Mouse (Mus musculus) stomach, postnatal 0 days (tissue): ENCODE measurements at regions not wholly inside any gene's neighbourhood (a gene's known extent, or its start where the extent isn't known, plus 50 kb on each side); places are given as distances from the start of the nearest gene placed in this dataset.

ENCODE experiments used
- ATAC-seq: fragments of 200-750 bp; cut with Nextera tagmentation; 2 replicates; pipeline ENCODE4 v1.8.0; 2017; ENCODE audit not compliant: low FRiP score, low TSS enrichment
- DNase-seq: peaks from one replicate; pipeline ENCODE4 v3.0.0-alpha.2; 2016; ENCODE audit warnings: low spot score
- H3K27ac ChIP-seq: fragments of 300-500 bp; sonication (generic); replicated peaks from 2 replicates; pipeline ENCODE4 v1.5.1; 2014; ENCODE audit warnings: mild to moderate bottlenecking, control low read depth
- H3K27me3 ChIP-seq: fragments of 300-500 bp; sonication (generic); 2 replicates; pipeline ENCODE4 v1.6.1; 2014; ENCODE audit warnings: low read length; ENCODE audit not compliant: control insufficient read depth, insufficient read depth
- H3K36me3 ChIP-seq: fragments of 300-500 bp; sonication (generic); 2 replicates; pipeline ENCODE4 v1.6.1; 2014; ENCODE audit warnings: low read length, mixed read lengths; ENCODE audit not compliant: control insufficient read depth, insufficient read depth
- H3K4me1 ChIP-seq: fragments of 300-500 bp; sonication (generic); replicated peaks from 2 replicates; pipeline ENCODE4 v1.6.1; 2014; ENCODE audit warnings: antibody characterized with exemption; ENCODE audit not compliant: control insufficient read depth, insufficient read depth
- H3K4me2 ChIP-seq: fragments of 300-500 bp; sonication (generic); replicated peaks from 2 replicates; pipeline ENCODE4 v1.6.1; 2014; ENCODE audit warnings: low read depth, mild to moderate bottlenecking, control low read depth, moderate library complexity
- H3K4me3 ChIP-seq: fragments of 300-500 bp; sonication (generic); 2 replicates; pipeline ENCODE4 v1.5.1; 2014; ENCODE audit warnings: low read depth, low read length, control low read depth
- H3K9ac ChIP-seq: fragments of 300-500 bp; sonication (generic); 2 replicates; pipeline ENCODE4 v1.6.1; 2014; ENCODE audit warnings: mild to moderate bottlenecking, low read length, control low read depth, mixed read lengths
- H3K9me3 ChIP-seq: fragments of 300-500 bp; sonication (generic); 2 replicates; pipeline ENCODE4 v1.6.1; 2016; ENCODE audit warnings: low read length; ENCODE audit not compliant: control insufficient read depth
- CTCF ChIP-seq: IDR thresholded peaks from 2 replicates; pipeline ENCODE4 v1.5.1; 2016; ENCODE audit warnings: antibody characterized with exemption, low read depth, mild to moderate bottlenecking, moderate library complexity
- EP300 ChIP-seq: optimal IDR thresholded peaks from 2 replicates; pipeline ENCODE3; 2016; ENCODE audit warnings: antibody characterized with exemption
- WGBS: fragments of 180-500 bp; shearing (Covaris S2); extraction: QIAGEN DNeasy Blood & Tissue Kit; methylation state at CpG from one replicate; pipeline ENCODE4 v1.1.7; 2014; 5-methylcytosine and 5-hydroxymethylcytosine counted together

DNA sequence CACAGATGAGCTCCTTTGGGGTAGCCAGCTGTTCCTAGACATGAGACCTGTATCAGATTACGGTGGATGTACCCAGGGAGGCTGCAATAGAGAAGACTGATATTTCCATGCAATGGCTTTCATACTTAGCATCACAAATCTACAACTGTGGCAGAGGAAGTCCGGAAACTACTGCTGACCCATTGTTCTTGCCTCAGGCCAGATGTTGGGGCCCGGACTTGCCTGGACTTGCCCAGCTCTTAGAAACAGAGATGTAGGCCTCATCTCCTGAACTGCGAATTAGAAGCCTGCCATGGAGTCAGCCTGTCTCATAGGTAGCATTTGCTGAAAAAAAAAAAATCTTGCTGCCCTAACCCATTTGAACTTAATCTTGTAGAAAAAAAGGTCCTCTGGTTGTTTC is 422.4 kb upstream of the Robo1 start:
- Histone ChIP-seq H3K4me2 (no peak overlapping the region), H3K36me3 (no peaks in the 10 kb centered on the region), H3K9me3 (no peaks in the 10 kb centered on the region), H3K9ac (no peak overlapping the region), H3K27me3 (no peaks in the 10 kb centered on the region), H3K4me1 (no peaks in the 10 kb centered on the region), H3K4me3 (no peak overlapping the region), H3K27ac (no peak overlapping the region)
- ATAC-seq, result no peak
- DNase-seq, result no peak
- whole genome bisulfite sequencing, result 78% methylated on average over 4 of the region's 4 CpGs
- TF ChIP-seq EP300, result no peak
- TF ChIP-seq CTCF, result no peak

DNA sequence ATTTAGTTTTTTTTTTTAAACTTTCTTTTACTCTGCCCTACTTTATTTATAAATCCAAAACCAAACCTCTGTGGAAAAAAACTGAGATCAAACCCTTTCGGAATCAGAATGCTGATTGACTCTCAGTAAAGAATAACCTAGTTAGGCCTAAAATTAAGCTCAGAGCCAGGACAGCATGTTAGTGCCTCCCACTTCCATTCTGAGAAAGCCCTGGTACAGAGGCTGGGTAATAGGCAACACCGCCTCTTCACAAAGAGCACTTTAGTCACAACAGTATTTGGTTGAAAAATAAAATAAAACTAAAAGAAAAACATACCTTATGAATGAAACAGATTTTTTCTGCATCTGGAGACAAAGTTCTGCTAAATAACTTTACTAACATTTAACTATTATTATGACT is 418.4 kb upstream of the Robo1 start:
- no peaks in the 10 kb centered on the region for H3K36me3 ChIP-seq
- TF ChIP-seq CTCF, result no peak
- no peak for TF ChIP-seq EP300
- no peak overlapping the region for H3K4me3 ChIP-seq
- H3K27me3 ChIP-seq, result no peaks in the 10 kb centered on the region
- DNase-seq (no peak), ATAC-seq (no peak)
- no peak overlapping the region for H3K9ac ChIP-seq
- no peaks in the 10 kb centered on the region for H3K4me1 ChIP-seq
- H3K4me2 ChIP-seq, result no peak overlapping the region
- WGBS, result 84% methylated on average over 2 of the region's 2 CpGs
- no peak overlapping the region for H3K27ac ChIP-seq
- no peaks in the 10 kb centered on the region for H3K9me3 ChIP-seq

DNA sequence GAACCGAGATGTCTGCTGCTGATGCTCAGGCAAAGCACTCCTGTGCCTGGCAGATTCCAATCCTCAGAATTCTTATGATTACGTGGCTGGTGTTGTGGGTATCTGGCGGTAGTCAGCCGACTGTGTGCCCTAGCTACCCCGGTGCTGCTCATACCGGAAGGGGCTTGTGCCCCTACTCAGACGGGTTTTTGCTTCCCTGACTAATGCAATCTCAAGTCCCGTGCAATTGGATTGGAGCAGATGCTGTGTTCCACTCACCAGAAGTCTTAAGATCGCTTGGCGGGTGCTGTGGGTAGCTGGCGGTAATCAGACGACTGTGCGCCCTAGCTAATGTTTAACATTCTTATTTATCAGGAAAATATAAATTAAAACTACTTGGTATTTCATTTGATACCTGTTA is 385.0 kb upstream of the Robo1 start:
- no peak for ATAC-seq
- Histone ChIP-seq H3K9ac (no peak overlapping the region), H3K4me3 (no peak overlapping the region), H3K4me1 (no peaks in the 10 kb centered on the region), H3K4me2 (no peak overlapping the region), H3K9me3 (no peaks in the 10 kb centered on the region), H3K36me3 (no peaks in the 10 kb centered on the region), H3K27me3 (no peaks in the 10 kb centered on the region), H3K27ac (no peak overlapping the region)
- 94% methylated on average over 13 of the region's 13 CpGs for WGBS
- no peak for TF ChIP-seq CTCF
- TF ChIP-seq EP300, result no peak
- no peak for DNase-seq

DNA sequence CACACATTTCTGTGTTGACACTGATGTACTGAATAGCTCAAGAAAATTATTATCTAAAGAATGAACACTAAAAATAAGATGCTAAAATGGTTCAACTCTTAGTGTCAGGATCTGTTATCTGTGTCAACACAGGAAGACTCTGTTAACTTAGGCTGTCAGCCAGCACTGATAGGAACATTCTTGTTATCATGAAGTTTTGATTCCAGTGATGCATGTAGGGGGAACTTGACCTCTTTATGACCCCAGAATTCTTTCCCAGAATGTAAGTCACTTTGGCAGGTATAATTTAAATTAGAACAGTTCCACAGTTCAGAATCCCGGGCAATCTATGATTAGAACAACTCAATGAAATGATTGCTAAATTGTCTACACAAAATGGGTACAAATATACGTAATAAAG is 363.9 kb upstream of the Robo1 start:
- DNase-seq (no peak), ATAC-seq (no peak)
- no peak overlapping the region for H3K4me2 ChIP-seq
- no peaks in the 10 kb centered on the region for H3K4me1 ChIP-seq
- TF ChIP-seq EP300 (no peak), CTCF (no peak)
- H3K36me3 ChIP-seq, result no peaks in the 10 kb centered on the region
- H3K27me3 ChIP-seq, result no peaks in the 10 kb centered on the region
- H3K9ac ChIP-seq, result no peak overlapping the region
- no peak overlapping the region for H3K4me3 ChIP-seq
- no peak overlapping the region for H3K27ac ChIP-seq
- no peaks in the 10 kb centered on the region for H3K9me3 ChIP-seq
- WGBS, result 52% methylated on average over 2 of the region's 2 CpGs

DNA sequence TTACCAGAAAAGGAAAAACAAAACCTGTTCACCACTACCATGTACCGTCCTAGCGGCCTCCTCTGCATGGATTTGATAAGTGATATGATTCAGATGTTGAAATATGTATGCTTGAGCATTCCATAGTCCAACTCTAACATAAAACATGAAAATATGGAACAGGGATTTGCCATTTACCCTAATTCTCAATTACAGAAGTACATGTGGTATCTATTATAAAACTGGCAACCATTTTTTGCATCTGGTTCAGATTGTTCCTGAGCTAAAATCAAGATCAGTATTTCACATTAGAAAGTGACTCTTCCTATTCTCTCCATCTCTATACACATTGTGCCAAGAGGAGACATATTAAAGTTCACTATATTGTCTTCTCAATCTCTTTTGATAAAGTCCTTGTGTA is 363.3 kb upstream of the Robo1 start:
- WGBS, result 70% methylated on average over 2 of the region's 2 CpGs
- H3K27ac ChIP-seq, result no peak overlapping the region
- no peaks in the 10 kb centered on the region for H3K27me3 ChIP-seq
- H3K9ac ChIP-seq, result no peak overlapping the region
- TF ChIP-seq EP300 (no peak), CTCF (no peak)
- H3K4me2 ChIP-seq, result no peak overlapping the region
- no peaks in the 10 kb centered on the region for H3K9me3 ChIP-seq
- H3K4me1 ChIP-seq, result no peaks in the 10 kb centered on the region
- DNase-seq, result no peak
- ATAC-seq, result no peak
- no peaks in the 10 kb centered on the region for H3K36me3 ChIP-seq
- no peak overlapping the region for H3K4me3 ChIP-seq

DNA sequence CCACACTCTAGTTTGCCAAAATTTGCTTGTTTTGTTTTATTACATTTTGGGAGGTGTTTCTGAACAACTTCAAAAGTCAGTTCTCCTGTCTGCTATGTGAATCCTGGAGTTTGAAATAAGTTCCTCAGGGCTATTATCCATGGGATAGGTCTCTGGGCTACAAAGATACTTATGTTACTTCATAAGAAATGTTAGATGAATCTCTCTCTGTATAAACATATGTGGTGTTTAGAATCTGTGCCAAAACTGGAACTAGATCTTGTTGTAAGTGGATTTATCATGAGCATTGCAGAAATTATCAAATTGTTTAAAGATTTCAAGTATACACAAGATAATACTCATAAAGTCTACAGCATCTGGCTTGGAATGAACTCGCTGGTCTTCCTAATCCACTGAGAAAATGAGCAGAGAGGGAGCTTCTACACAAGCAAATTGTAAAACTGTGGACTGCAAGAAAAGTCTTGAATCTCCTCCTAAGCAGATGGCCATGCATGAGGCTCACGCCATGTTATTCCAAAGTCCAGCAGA is 355.2 kb upstream of the Robo1 start:
- DNase-seq (no peak), ATAC-seq (no peak)

More for the DNA sequence above, 355.2 kb upstream of the Robo1 start:
- H3K9me3 ChIP-seq, result no peaks in the 10 kb centered on the region
- H3K9ac ChIP-seq, result no peak overlapping the region
- WGBS, result 46% methylated on average over 2 of the region's 2 CpGs
- no peak for TF ChIP-seq CTCF
- no peak for TF ChIP-seq EP300
- no peaks in the 10 kb centered on the region for H3K36me3 ChIP-seq
- H3K27me3 ChIP-seq, result no peaks in the 10 kb centered on the region
- no peaks in the 10 kb centered on the region for H3K4me1 ChIP-seq
- no peak overlapping the region for H3K27ac ChIP-seq
- no peak overlapping the region for H3K4me3 ChIP-seq
- no peak overlapping the region for H3K4me2 ChIP-seq
